Mouse (Mus musculus) MEL-GATA-1-ER (cell line): ENCODE measurements around the gene Hnf4a.

Experiments used
- DNase-seq: peaks from one replicate; pipeline ENCODE4 v3.0.0-alpha.2; 2012; ENCODE audit warnings: low read depth; ENCODE audit errors: extremely low read depth

Gene Hnf4a

DNA sequence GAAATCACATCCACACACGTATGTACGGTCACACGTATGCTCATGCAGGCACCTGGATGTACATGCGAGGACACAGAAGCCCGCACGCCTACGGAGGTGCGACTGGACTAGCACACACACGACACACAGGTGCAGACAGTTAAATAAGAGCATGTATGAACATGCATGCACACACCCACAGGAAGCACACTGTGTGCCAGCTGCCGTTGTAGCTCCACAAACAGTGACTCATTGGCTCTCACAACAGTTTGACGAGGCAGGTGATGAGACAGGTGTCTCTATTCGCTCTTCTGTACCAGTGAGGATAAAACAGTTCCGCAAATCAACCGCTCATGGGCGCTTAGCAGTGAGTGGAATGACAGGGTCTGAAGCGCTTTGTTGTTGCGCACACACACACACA lies 16.0 kb upstream of the Hnf4a start:
- DNase-seq = no peak

DNA sequence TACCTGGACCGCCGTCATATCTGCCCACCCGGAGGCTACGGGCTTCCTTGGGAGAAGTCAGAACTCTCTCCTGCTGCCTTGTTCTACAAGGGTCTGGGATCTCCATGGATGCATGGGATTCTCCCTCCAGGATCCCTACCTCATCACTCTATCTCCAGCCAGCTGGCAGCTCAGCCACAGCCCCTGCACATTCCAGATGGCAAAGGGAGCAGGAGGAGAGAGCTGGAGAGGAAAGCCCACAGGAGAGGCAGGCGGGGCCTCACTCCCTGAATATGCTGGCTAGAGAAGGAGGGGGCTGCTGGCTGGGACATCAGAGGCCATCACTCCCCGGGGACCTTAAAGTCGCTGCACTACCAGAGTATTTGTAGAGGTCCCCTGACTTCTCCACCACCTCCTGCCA lies 15.3 kb upstream of the Hnf4a start:
- no peak for DNase-seq

DNA sequence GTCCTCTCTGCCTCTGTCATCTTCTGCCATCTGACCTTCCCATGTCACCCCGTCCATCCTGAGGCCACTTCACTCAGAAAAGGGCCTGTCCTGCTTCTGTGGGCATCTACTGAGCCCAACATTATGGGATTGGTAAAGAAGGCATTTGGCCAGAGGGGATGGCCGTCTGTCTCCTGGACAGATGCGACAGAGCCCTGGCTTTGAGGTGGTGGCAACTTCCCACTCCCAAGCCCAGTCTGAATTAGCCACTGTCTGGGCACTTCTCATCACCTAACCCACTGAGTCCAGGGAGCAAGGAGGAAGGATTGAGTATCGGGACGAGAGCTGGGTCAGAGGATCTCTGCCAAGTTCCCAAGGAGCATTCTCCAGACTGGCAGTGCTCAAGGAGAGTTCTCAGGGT lies 14.6 kb upstream of the Hnf4a start, which contains the start of gene R3hdml:
R3hdml (plus strand) TSS at position 301 of the 400 bp plus-strand sequence.
- DNase-seq = no peak

DNA sequence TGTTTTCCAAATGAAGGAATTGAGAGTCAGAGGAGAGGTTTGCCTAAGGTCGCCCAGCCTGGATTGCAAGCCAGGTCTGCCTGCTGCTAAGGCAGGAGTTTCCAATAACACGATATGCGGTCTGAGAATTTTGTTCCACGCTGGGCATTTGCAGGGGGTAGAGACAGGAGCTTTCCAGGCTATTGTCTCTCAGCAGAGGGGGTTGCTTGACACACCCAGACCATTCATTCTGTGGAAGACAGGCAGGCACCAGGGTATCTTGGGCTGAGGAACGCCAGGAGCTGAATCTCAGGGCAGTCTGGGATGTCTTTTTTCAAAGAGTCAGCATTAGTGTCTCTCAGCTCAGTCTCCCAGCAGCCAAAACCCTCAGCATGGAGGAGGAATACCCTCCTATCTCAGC lies 13.6 kb upstream of the Hnf4a start:
- DNase-seq = no peak

DNA sequence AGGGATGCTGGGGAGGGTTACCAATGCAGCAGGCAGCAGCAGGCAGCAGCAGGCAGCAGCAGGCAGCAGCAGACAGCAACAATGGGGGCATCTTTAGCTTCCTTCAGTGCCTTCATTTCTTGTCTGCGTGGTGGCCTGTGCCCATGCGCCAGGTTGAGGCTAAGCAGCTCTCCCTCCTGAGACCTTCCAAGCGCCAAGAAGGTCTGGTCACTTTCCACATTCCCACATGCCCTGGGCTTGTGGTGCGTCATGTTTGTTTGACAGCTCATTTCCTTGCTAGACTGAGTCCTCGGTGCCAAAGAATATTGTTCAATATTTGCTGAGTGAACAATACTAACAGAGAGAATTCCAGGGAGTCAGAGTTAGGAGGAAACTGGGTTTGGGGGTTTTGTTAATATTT lies 12.6 kb upstream of the Hnf4a start:
- DNase-seq = no peak

DNA sequence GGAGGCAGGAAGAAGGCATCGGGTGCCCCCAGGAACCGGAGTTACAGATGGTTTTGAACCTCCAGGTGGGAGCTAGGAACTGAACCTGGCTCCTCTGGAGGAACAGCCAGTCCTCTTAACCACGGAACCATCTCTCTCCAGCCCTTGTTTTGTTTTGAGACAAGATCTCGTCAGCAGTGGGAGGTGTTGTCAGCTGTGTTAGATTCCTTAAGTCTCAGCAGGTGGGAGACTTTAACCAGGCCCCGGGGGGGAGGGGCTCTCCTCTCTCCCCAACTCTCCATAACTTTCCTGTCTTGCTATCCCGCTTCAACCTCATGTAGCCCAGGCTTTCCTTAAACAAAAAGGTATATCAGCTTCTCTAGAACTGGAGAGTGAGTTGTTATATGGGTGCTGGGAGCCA lies 12.2 kb upstream of the Hnf4a start:
- no peak for DNase-seq

DNA sequence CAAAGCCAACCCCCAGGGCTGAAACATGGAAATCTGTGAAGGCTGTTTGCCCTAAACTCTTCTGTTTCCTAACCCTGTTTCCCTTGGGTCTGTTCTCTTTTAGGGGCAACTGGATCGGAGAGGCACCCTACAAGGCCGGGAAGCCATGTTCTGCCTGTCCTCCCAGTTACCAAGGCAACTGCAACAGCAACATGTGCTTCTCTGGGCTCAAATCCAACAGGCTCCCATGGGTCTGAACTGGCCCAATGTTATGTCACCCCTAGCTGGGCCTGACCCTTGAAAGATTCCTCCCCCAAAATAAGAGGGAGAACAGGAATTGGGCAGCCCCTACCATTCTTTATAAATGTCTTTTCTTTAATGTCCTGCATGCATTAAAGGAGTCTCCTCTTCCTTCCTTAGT lies 4.4 kb upstream of the Hnf4a start:
- no peak for DNase-seq

- DNase-seq = no peak
Observed at GRCm38 (mm10) chr2:163503191-163503590, 3.4 kb upstream of the Hnf4a start.

GRCm38 (mm10) chr2:163525761-163526243 lies 19.2 kb downstream of the Hnf4a start:
- peak; percentile 57 for DNase-seq

GRCm38 (mm10) chr2:163527497-163527896 lies 20.9 kb downstream of the Hnf4a start:
- DNase-seq = peak; percentile 62

- no peak for DNase-seq
Observed at GRCm38 (mm10) chr2:163530418-163530817, 23.8 kb downstream of the Hnf4a start.

- no peak for DNase-seq
Observed at GRCm38 (mm10) chr2:163531917-163532316, 25.3 kb downstream of the Hnf4a start.

DNA sequence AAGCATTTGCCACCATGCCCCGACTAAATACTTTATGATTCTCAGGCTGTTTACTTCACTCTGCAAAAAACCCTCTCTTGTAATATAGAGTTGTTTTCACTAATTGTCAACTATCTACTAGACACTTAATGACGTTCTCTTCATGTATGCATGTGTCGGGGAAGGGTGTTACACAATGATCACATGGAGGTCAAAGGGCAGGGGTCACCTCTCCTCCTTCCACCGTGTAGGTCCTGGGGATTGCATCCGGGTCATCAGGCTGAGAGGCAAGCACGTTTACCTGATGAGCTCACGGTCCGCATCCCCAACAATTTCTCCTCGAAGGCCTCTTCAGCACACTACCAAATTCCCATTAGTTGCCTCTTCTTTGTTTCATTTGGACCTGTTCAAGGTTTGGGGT lies 26.6 kb downstream of the Hnf4a start:
- no peak for DNase-seq

DNA sequence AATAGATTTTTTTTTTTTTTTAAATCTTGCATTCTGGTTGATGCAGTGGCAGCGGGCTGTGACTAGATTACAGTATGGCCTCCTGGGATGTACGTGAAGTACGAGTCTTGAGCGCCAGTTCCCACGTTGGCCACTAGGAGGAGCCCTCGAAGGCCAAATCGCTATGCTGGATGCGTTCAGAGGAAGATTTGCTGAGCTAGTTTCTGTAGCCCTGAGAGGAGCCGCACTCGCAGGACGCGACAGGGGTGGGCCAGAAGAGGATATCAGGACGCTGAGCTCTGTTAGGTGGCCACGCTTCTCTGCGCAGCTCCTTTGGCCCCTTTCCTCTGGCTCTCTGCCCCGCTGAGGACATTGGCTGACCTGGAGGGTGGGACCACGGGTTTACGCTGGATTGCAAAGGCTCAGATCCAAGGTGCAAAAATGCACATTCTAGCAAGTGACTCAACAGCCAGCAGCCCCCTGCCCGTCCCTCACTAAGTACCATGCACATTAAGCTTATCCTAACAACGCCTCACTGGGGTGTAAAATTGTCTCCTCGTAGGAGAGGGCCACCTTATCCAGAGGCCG lies 28.4 kb downstream of the Hnf4a start:
- peak; percentile 86 for DNase-seq

- no peak for DNase-seq
Observed at GRCm38 (mm10) chr2:163537443-163537842, 30.8 kb downstream of the Hnf4a start.

GRCm38 (mm10) chr2:163538410-163538809 lies 31.8 kb downstream of the Hnf4a start:
- no peak for DNase-seq

DNA sequence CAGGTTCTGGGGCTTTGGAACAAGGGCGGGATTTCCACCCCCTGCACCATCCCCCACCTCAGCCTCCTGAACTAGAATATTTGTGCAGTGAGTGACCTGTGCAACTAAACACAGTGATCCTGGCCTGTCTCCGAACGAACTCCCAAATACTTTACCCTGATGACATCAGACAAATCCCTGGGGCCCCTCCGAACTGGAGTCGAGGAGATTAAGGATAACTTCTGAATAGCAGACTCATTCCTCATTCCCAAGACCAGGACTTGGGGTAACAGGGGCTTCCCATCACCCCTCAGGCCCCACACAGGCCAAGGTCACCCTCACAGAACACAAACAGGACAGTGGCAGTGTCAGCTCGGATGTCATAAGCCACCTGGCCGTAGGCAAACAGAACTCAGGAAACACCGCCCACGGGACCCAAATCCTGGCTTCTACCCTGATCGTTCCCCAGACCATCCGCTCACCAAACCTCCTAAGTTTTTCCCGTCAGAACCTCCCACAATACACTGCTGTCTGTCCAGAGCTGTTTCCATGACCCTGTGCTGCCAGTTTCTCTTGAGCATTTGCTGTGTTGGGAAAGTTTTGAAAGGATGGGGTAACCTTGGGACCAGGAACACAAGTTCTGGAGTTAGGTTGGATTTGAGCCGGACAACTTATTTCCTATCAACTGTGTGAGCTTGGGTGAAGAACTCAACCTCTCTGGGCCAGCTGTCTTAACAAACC lies 32.9 kb downstream of the Hnf4a start:
- no peak for DNase-seq

DNA sequence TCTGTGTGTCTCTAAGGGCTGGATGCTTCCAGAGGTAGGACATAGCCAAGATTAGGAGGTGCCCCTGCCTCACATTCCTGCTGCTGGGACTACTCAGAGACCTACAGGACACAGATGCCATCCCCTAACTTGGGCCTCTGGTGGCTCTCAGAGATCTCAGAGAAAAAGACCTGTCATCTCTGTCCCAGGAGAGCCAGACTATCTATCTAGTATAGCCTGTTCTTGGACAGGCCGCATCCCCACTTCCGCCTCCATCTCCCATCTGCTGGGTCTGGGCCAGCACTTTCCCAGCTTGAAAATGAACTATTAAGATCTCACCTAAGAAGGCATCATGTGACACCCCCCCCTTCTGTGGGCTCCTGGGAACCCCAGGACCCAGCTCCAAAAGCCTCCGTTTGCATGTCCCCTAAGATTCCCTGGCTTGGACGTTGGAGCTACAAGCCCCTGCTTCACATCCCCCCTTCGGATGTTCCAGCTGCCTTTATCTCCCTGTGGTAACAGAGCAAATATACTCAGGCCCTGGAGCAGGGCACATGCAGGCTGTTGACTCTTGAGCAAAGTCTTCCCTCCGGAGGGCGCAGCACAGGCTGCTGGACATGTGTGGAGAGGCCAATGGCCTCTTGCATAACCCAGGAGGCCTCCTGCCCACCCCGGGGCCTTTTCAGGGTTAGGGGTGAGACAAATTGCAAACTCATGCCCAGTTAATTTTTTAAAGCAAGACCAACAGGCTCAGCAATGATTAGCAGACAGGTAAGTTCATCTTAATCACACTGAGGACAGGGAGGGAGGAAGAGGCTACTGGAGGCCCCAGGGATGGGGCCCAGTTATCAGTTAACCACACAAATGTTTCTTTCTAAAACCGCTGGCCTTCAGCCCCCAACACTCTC lies 33.9 kb downstream of the Hnf4a start:
- DNase-seq = no peak

DNA sequence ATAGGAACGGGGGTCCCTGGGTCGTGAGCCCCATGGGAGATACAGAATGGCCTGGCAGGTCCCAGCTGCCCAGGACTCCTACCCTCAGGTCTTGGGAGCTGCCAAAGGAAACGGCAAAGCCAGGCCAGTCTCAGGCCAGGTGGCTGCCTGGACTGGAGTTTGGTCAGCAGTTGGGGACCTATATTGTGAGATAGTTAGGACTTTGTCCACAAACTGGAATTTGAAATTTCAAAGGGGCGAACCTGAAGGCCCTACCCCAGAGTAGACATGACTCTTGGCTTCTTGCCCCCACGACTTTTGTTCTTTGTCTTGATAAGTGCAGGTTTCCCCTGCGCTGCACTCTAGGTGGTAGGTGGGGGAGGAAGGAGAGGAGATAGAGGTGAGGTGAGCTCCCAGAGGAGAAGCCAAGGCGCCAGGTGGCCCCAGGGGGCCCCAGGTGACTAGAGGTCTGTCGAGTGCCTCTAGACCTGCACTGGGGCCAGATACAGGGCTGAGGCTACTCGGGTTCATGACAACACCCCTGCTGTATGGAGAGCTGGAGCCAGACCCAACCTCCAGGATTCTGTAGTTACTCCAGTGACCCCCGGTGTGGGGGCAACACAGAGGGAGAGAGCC lies 35.1 kb downstream of the Hnf4a start:
- no peak for DNase-seq

GRCm38 (mm10) chr2:163542674-163543073 lies 36.1 kb downstream of the Hnf4a start:
- no peak for DNase-seq

DNA sequence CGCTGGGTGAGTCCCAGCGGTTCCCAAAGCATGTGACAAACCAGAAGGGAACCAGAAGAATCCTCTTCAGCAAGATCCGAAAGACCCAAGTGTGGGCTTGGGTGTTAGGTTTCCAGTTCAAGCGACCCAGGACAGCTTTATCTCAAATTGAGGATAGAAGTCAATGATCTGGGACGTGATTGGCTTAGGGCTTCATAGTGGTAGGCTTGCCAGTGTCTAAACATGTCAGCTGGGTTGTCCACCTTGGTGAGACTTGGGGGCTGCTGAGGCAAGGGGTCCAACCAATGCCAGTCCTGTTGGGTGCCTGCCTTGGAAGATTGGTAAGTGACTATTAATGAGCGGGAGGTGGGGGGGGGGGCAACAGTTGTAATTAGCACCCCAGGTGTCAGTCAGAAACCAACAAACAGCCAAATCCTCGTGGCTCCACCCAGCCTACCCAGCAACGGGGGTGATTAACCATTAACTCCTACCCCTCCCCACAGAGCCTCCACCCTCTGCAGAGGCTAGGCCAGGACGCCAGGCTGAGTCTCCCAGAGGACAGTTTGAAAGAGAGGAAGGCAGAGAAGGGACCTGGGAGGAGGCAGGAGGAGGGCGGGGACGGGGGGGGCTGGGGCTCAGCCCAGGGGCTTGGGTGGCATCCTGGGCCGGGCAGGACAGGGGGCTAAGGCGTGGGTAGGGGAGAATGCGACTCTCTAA lies 40.2 kb downstream of the Hnf4a start:
- no peak for DNase-seq
